Mouse (Mus musculus) thymus, adult 2 months (tissue): ENCODE measurements around the gene 1810062G17Rik. TPM values are rescaled to one million over a fixed set of nuclear protein-coding genes. Genes with fewer than 3 reads are reported as not detected.

Experiments
- DNase-seq: peaks from one replicate; pipeline ENCODE4 v3.0.0; 2021
- H3K27ac ChIP-seq: fragments of 200-500 bp; 2 replicates; pipeline ENCODE4 v1.5.1; 2012; ENCODE audit warnings: low read length, control low read depth; ENCODE audit not compliant: control insufficient read depth, insufficient read depth
- H3K27me3 ChIP-seq: fragments of 200-500 bp; 2 replicates; pipeline ENCODE4 v1.6.1; 2012; ENCODE audit warnings: mild to moderate bottlenecking, low read length, moderate library complexity, mixed read lengths; ENCODE audit not compliant: control insufficient read depth, insufficient read depth
- H3K36me3 ChIP-seq: fragments of 200-500 bp; 2 replicates; pipeline ENCODE4 v1.6.1; 2012; ENCODE audit warnings: mild to moderate bottlenecking, low read length, moderate library complexity; ENCODE audit not compliant: control insufficient read depth, insufficient read depth
- H3K4me1 ChIP-seq: fragments of 200-500 bp; replicated peaks from 2 replicates; pipeline ENCODE4 v1.6.1; 2012; ENCODE audit warnings: low read length; ENCODE audit not compliant: control insufficient read depth, insufficient read depth
- H3K4me3 ChIP-seq: fragments of 200-500 bp; 2 replicates; pipeline ENCODE4 v1.5.1; 2012; ENCODE audit warnings: mild to moderate bottlenecking, low read length, control low read depth, moderate library complexity; ENCODE audit not compliant: control insufficient read depth, insufficient read depth
- CTCF ChIP-seq: fragments of 200-500 bp; IDR thresholded peaks from 2 replicates; pipeline ENCODE4 v1.5.1; 2012; ENCODE audit warnings: mild to moderate bottlenecking, control low read depth, low read length, moderate library complexity, borderline replicate concordance; ENCODE audit not compliant: control insufficient read depth, poor library complexity, insufficient read depth; ENCODE audit errors: extremely low read depth
- POLR2A ChIP-seq: fragments of 200-500 bp; IDR thresholded peaks from 2 replicates; pipeline ENCODE4 v1.6.1; 2012; ENCODE audit warnings: mild to moderate bottlenecking, low read length, control low read depth, moderate library complexity; ENCODE audit not compliant: control insufficient read depth, poor library complexity, insufficient read depth; ENCODE audit errors: extremely low read depth
- WGBS: fragments of 180-500 bp; shearing (Covaris S2); methylation state at CpG from one replicate; pipeline ENCODE4 v1.1.7; 2018; 5-methylcytosine and 5-hydroxymethylcytosine counted together
- polyA plus RNA-seq: library from polyadenylated mRNA; depleted of rRNA; stranded (reverse); fragments of >200 nt; gene quantifications from 2 replicates; pipeline ENCODE4 v1.2.3, GENCODE M21; 2012

The 1810062G17Rik gene
- polyA plus RNA-seq, 1 experiment: 1.5 TPM

GRCm38 (mm10) chr3:36462348-36462747, 13.4 kb upstream of the 1810062G17Rik start:
- Histone ChIP-seq H3K4me1 (no peaks in the 10 kb centered on the region), H3K36me3 (peaks cover 20% of the 10 kb centered on the region), H3K27ac (no peak overlapping the region), H3K4me3 (no peak overlapping the region), H3K27me3 (no peaks in the 10 kb centered on the region; the same call in 1 of the 2 replicates)
- TF ChIP-seq POLR2A: no peak
- TF ChIP-seq CTCF: no peak
- DNase-seq: no peak
- 56% methylated on average over 1 of the region's 1 CpGs for WGBS

DNA sequence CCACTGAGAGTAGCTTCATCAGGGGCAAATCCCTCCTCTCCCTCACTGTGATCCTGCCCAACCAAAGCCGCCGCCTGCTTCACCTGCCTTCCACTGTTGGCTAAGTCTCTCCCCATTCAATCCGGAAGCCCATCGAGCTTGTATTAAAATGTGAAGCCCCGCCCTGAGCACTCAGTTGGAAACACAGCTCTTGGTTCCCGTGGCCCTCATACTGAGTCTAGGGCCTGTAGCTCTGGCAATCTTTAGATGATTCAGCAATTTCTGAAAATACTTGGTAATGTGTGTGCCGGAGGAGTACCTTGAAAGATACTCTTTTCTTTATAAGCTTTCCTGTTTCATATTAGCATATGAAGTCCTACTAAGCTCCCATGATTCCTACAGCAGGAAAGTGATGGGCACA, 10.2 kb upstream of the 1810062G17Rik start:
- H3K4me1 ChIP-seq: no peaks in the 10 kb centered on the region
- no peaks in the 10 kb centered on the region; the same call in 1 of the 2 replicates for H3K27me3 ChIP-seq
- peaks cover 4% of the 10 kb centered on the region; the same call in 1 of the 2 replicates for H3K36me3 ChIP-seq
- WGBS: 69% methylated on average over 7 of the region's 7 CpGs
- H3K4me3 ChIP-seq: no peak overlapping the region
- TF ChIP-seq POLR2A (no peak), CTCF (no peak)
- no peak for DNase-seq
- H3K27ac ChIP-seq: no peak overlapping the region

- WGBS: 88% methylated on average over 7 of the region's 7 CpGs
- Histone ChIP-seq H3K27me3 (no peaks in the 10 kb centered on the region; the same call in 1 of the 2 replicates), H3K4me1 (no peaks in the 10 kb centered on the region), H3K27ac (no peak overlapping the region), H3K36me3 (no peaks in the 10 kb centered on the region), H3K4me3 (no peak overlapping the region)
- no peak for DNase-seq
- no peak for TF ChIP-seq CTCF
- TF ChIP-seq POLR2A: no peak
Observed at GRCm38 (mm10) chr3:36467632-36468031, 8.1 kb upstream of the 1810062G17Rik start.

- H3K4me1 ChIP-seq: no peaks in the 10 kb centered on the region
- no peaks in the 10 kb centered on the region for H3K27me3 ChIP-seq
- TF ChIP-seq POLR2A (no peak), CTCF (no peak)
- no peak overlapping the region for H3K4me3 ChIP-seq
- H3K27ac ChIP-seq: no peak overlapping the region
- no peak for DNase-seq
- no peaks in the 10 kb centered on the region for H3K36me3 ChIP-seq
- 95% methylated on average over 2 of the region's 2 CpGs for WGBS
Observed at GRCm38 (mm10) chr3:36468871-36469270, 6.9 kb upstream of the 1810062G17Rik start.

GRCm38 (mm10) chr3:36471856-36472255, 3.9 kb upstream of the 1810062G17Rik start:
- no peaks in the 10 kb centered on the region for H3K36me3 ChIP-seq
- H3K27ac ChIP-seq: no peak overlapping the region
- H3K4me3 ChIP-seq: no peak overlapping the region
- TF ChIP-seq CTCF: no peak
- TF ChIP-seq POLR2A: no peak
- WGBS: 90% methylated on average over 4 of the region's 4 CpGs
- H3K27me3 ChIP-seq: no peaks in the 10 kb centered on the region
- DNase-seq: no peak
- H3K4me1 ChIP-seq: peaks cover 13% of the 10 kb centered on the region

DNA sequence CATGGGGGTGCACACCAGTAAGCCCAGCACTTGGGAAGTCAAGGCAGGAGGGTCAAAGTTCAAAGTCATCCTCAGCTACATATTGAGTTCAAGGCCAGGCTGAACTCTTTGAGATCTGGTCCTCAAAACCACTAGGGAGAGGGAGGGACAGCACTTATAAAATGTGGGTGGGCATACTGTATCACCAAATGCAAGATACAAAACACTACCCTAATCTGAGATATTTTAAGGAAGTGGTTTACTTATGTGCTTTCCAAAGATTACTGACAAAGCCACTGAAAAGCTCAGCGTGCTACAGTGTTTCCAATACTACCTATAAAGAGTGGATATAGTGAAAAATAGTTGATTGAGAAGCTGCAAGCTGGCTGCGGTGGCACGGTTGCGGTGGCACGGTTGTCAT, 2.5 kb upstream of the 1810062G17Rik start:
- H3K27ac ChIP-seq: no peak overlapping the region
- H3K4me3 ChIP-seq: no peak overlapping the region
- WGBS: 74% methylated on average over 5 of the region's 5 CpGs
- no peak for DNase-seq
- H3K36me3 ChIP-seq: no peaks in the 10 kb centered on the region
- H3K4me1 ChIP-seq: peaks cover 13% of the 10 kb centered on the region
- TF ChIP-seq CTCF (no peak), POLR2A (no peak)
- H3K27me3 ChIP-seq: no peaks in the 10 kb centered on the region

DNA sequence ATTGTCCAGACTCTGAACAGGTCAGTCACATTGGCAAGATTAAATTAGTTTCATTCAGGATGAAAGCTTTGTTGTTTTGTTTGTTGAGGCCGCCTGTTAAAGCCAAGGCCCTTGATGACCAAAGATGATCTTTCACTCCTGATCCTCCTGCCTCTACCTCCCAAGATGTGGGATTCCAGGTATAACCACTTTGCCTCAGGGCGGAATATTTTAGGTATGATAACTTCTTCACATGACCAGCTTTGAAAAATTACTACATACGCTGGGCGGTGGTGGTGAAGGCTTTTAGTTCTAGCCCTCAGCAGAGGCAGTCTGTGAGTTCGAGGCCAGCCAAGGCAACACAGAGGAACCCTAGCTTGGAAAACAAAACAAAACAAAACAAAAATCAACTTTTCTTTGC, 1.3 kb upstream of the 1810062G17Rik start:
- Histone ChIP-seq H3K4me3 (no peak overlapping the region), H3K4me1 (peaks cover 13% of the 10 kb centered on the region), H3K36me3 (no peaks in the 10 kb centered on the region), H3K27me3 (no peaks in the 10 kb centered on the region), H3K27ac (no peak overlapping the region)
- DNase-seq: no peak
- no peak for TF ChIP-seq CTCF
- TF ChIP-seq POLR2A: no peak
- 94% methylated on average over 5 of the region's 5 CpGs for WGBS
